Mouse (Mus musculus): ENCODE data around the gene Hrc.

Gene Hrc

GRCm38 (mm10) chr7:45367020-45367880 lies 32.2 kb downstream of the Hrc start:
- DNase-seq, result peak; percentile 99

- DNase-seq, result peak; percentile 40
These were observed 33.1 kb downstream of the Hrc start for GRCm38 (mm10) chr7:45368178-45368577.

GRCm38 (mm10) chr7:45369022-45369745 lies 34.1 kb downstream of the Hrc start:
- DNase-seq, result peak; percentile 43

GRCm38 (mm10) chr7:45369836-45370474 lies 34.9 kb downstream of the Hrc start:
- peak; percentile 45 for DNase-seq

- peak; percentile 85 for DNase-seq
These were observed 35.6 kb downstream of the Hrc start, which contains the start of gene Lin7b for GRCm38 (mm10) chr7:45370475-45371311. Gene Lin7b, minus strand, starts transcription at chr7:45370583.

- DNase-seq, result no peak
These were observed 37.3 kb downstream of the Hrc start for GRCm38 (mm10) chr7:45372371-45372770.

GRCm38 (mm10) chr7:45374620-45375019 lies 39.5 kb downstream of the Hrc start:
- DNase-seq, result no peak

- no peak for DNase-seq
These were observed 41.0 kb downstream of the Hrc start for GRCm38 (mm10) chr7:45376057-45376456.

- no peak for DNase-seq
These were observed 51.0 kb downstream of the Hrc start for GRCm38 (mm10) chr7:45386077-45386476.

Measured in cerebellum, adult 8-10 months (tissue).